Mouse (Mus musculus) Patski (cell line): ENCODE results near the gene Bicc1. TPM values are rescaled to one million over a fixed set of nuclear protein-coding genes. Genes with fewer than 3 reads are reported as not detected.
"Not testable (repeated sequence)": the region's sequence is repeated elsewhere in the genome, so short reads cannot be mapped to it uniquely, and the experiment has no call there.

Experiments
- ATAC-seq: fragments of 100-300 bp; one replicate; pipeline ENCODE4 v1.8.0; 2021
- CTCF ChIA-PET: fragments of 350-600 bp; sonication (Branson Sonifier 250); formaldehyde crosslinking; loops from one replicate; lab custom pipeline; 2022; ENCODE audit warnings: inconsistent platforms; lab: Charles Lee
- POLR2A ChIA-PET: fragments of 350-600 bp; sonication (Branson Sonifier 250); formaldehyde crosslinking; loops from one replicate; lab custom pipeline; 2022; ENCODE audit warnings: antibody characterized with exemption, inconsistent platforms; lab: Charles Lee
- DNase-seq: peaks from one replicate; pipeline ENCODE4 v3.0.0-alpha.2; 2011; ENCODE audit warnings: low read depth, low spot score
- H3K27me3 ChIP-seq: fragments of 371-371 bp; one replicate; pipeline ENCODE4 v1.5.1; 2021
- CTCF ChIP-seq: fragments of 100-300 bp; IDR thresholded peaks from one replicate; pipeline ENCODE4 v1.5.1; 2021
- in situ Hi-C: fragments of 300-500 bp; cut with MboI; formaldehyde crosslinking; loops from 3 replicates; pipeline ENCODE4 v1.11.1; 2018; ENCODE audit warnings: low pct_unique_long_range_greater_than_20kb, mixed read lengths
- polyA plus RNA-seq: library from polyadenylated mRNA; unstranded; gene quantifications from one replicate; pipeline ENCODE4 v1.2.3, GENCODE M21; 2021

Bicc1 gene
- polyA plus RNA-seq, 1 experiment from 2014 or later: 384 TPM

DNA sequence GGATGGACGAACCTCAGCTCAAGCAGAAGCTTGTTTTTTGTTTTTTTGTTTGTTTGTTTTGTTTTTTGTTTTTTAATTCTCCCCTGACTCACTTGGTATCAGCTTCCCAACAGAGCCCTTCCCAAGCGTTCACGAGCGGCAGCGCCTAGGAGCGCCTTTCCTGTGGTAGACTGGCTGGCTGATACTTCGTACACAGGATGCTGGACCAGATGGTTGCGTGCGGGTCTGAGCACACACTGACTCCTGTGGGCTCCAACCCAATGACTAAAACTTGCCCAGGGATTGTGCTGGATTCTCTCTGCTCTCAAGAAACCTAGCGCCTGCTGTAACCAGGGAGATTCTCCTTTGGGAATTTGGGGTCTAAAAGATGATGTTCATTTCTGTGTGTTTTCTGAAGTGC is 211.2 kb downstream of the Bicc1 start:
- no peak for DNase-seq
- no peak for ATAC-seq
- POLR2A ChIA-PET: interaction anchor here (1.2 kb wide), 1 partner anchor 11 kb away, joined by 3 read pairs; no protein-coding TSS in a partner anchor
- CTCF ChIA-PET: interaction anchor here (1.1 kb wide), 1 partner anchor 13 kb away, joined by 3 read pairs; no protein-coding TSS in a partner anchor
- no peaks in the 10 kb centered on the region for H3K27me3 ChIP-seq
- in situ Hi-C loops: no loop called here
- TF ChIP-seq CTCF: no peak

DNA sequence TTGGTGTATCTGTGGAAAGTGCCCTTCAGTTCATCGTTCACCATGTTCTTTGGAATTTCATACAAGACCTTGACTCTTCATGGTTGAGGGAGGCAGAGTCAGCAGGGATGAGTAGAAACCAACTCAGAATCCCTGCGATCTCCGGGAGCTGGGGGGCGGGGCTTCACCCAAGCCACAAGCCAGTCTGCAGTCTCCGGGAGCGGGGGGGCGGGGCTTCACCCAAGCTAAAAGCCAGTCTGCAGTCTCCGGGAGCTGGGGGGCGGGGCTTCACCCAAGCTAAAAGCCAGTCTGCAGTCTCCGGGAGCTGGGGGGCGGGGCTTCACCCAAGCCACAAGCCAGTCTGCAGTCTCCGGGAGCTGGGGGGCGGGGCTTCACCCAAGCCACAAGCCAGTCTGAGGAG is 213.4 kb downstream of the Bicc1 start:
- POLR2A ChIA-PET: not testable (repeated sequence)

DNA sequence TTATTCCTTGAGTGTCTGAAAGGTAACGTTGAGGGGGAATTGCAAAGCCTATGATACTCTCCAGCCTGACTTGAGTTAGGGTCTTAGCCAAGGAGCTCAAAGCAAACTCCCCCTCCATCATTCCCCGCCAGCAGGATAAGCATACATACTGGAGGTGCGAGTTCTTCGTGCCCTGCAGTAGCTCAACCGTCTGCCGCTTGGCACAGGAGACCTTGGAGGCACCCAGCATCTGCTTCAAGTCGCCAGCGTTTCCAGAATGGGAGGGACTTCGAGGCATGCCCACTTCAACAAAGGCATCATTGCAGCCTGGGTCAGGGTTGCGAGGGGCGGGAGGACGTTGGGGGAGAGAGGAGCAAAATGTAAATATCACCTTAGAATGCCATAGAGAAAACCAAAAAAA is 214.4 kb downstream of the Bicc1 start:
- ChIA-PET POLR2A (interaction anchor here (0.6 to 0.9 kb wide), 2 partner anchors 9 to 14 kb away, joined by 3 to 4 read pairs; no protein-coding TSS in a partner anchor), CTCF (interaction anchor here (1.5 kb wide), 1 partner anchor 19 kb away, joined by 3 read pairs; no protein-coding TSS in a partner anchor)
- no peak for DNase-seq
- H3K27me3 ChIP-seq: no peaks in the 10 kb centered on the region
- ATAC-seq: no peak
- in situ Hi-C loops: no loop called here
- no peak for TF ChIP-seq CTCF

More for the DNA sequence above, 213.4 kb downstream of the Bicc1 start:
- ATAC-seq, H3K27me3 ChIP-seq, in situ Hi-C loops, DNase-seq: not testable (repeated sequence)
- CTCF ChIA-PET: interaction anchor here (0.8 to 1.0 kb wide), 2 partner anchors 42 to 132 kb away, joined by 3 read pairs; no protein-coding TSS in a partner anchor

DNA sequence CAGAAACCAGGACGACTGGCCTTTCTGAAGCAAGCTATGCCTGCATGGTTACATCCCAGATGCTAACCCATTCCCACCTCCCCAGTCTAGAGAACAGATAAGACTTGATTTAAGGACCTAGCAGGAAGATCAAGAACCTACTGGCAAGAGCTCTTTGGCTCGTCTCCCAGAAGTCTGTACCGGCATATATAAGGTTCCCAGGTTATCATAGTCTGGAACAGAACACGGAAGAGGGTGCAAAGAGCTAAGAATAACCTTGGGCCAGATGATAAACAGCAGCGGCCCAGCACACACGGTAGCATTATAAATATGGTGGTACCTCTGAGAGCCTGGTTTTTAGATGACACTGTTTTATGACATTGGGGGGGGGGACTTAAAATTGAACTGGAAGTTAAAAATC is 217.9 kb downstream of the Bicc1 start:
- no peak for TF ChIP-seq CTCF
- ATAC-seq (no peak), DNase-seq (no peak)
- H3K27me3 ChIP-seq: no peaks in the 10 kb centered on the region
- ChIA-PET POLR2A (no interaction called here), CTCF (no interaction called here)
- in situ Hi-C loops: no loop called here

DNA sequence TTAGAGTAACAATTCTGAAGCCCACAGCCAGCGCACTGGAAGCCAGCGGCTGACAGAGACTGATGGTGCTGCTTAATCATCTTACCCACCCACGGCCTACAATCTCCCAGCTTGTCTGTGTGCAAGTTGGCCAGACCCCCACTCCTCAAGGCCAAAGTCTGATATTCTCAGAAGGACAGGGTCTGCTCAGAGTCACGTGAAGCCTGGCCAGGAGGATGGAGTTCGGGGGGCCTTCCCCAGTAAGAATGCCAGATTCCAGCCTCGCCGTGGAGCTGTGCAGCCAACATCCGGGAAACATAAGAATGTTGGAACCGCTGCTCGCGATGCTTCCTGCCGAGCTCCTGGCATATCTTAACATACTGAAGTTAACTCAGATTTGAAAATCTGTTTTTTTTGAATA is 219.7 kb downstream of the Bicc1 start:
- no peak for ATAC-seq
- no peaks in the 10 kb centered on the region for H3K27me3 ChIP-seq
- no peak for TF ChIP-seq CTCF
- in situ Hi-C loops: no loop called here
- DNase-seq: no peak
- CTCF ChIA-PET: interaction anchor here (1.2 kb wide), 1 partner anchor 12 kb away, joined by 3 read pairs; no protein-coding TSS in a partner anchor
- POLR2A ChIA-PET: no interaction called here

DNA sequence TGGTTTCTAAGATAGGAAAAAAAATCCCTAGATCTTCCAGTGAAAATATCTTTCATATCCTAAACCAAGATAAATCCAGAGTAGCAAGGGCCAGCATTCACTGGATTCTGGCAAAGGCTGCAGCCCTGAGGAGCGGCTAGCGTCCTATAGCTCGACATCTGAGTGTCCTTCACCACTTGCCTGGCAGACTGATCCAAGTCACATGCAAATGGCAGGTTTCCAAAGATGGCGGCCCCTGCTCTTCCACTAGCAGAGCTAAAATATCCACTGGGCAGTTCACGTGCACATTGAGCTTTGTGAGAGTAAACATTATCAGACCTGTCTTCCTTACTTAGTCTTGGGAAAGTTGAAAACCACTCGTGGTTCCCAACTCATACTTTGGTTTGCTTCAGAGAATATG is 222.1 kb downstream of the Bicc1 start:
- ATAC-seq: no peak
- H3K27me3 ChIP-seq: no peaks in the 10 kb centered on the region

DNA sequence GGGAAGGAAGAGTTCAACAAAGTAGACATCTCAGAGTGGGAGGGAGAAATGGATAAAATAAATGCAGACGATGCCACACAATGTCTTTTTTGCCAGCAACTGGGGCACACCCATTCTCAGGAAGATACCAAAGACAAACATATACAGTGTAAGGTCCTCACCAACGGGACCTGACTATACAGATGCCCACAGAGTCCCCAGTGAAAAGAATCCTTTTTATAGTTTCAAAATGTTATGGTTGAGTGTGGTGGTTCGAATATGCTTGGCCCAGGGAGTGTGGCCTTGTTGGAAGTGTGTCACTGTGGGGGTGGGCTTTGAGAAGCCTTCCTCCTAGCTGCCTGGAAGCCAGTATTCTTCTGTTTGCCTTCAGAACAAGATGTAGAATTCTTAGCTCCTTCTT is 223.5 kb downstream of the Bicc1 start:
- TF ChIP-seq CTCF: no peak
- in situ Hi-C loops: no loop called here
- no peak for ATAC-seq
- ChIA-PET CTCF (no interaction called here), POLR2A (no interaction called here)
- no peaks in the 10 kb centered on the region for H3K27me3 ChIP-seq
- DNase-seq: no peak

More for the DNA sequence above, 222.1 kb downstream of the Bicc1 start:
- POLR2A ChIA-PET: interaction anchor here (0.7 to 1.0 kb wide), 2 partner anchors 10 to 34 kb away, joined by 3 read pairs; no protein-coding TSS in a partner anchor
- CTCF ChIA-PET: interaction anchor here (0.8 kb wide), 1 partner anchor 8 kb away, joined by 3 read pairs; no protein-coding TSS in a partner anchor
- DNase-seq: no peak
- TF ChIP-seq CTCF: no peak
- in situ Hi-C loops: no loop called here

DNA sequence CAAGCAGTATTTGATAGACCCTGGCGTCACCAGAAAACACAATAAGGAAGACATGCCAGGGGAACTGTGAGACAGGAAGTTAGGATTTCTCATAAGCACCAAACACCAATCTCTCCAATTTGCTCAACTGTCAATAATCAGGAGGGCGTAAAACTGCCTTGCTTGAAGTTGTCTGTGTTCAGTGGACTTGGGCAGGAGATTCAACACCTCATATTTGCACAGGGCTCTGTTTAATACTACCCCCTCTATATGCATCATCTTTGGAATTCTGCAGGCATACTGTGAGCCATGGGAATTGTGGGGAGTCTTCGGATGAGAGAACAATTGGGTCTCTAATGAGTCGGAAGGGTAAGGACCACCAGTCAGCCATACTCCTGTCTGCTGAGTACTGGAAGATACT is 233.4 kb downstream of the Bicc1 start:
- ChIA-PET CTCF (no interaction called here), POLR2A (no interaction called here)
- no peak for DNase-seq
- ATAC-seq: no peak
- in situ Hi-C loops: no loop called here
- TF ChIP-seq CTCF: no peak
- H3K27me3 ChIP-seq: no peaks in the 10 kb centered on the region

DNA sequence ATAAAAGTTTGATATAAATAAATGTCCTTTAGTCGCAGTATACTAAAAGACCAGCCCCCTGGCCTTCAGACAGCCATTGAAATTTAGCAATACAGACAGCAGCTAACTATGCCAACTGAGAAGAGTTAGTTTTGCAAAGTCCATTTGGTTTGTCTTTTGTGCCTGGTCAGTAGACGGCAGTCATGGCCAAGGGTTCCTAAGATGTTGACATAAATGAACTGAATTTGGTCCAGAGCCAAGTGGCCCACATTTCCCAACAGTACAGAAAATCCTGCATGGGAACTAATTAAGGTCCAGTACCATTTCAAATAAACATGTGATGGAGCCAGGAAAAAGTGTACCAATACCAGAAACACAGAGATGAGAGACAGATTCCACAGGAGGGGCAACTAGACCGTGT is 235.2 kb downstream of the Bicc1 start:
- TF ChIP-seq CTCF: no peak
- in situ Hi-C loops: no loop called here
- H3K27me3 ChIP-seq: no peaks in the 10 kb centered on the region
- POLR2A ChIA-PET: no interaction called here
- ATAC-seq (no peak), DNase-seq (no peak)
- CTCF ChIA-PET: interaction anchor here (0.9 kb wide), 1 partner anchor 17 kb away, joined by 3 read pairs; no protein-coding TSS in a partner anchor

DNA sequence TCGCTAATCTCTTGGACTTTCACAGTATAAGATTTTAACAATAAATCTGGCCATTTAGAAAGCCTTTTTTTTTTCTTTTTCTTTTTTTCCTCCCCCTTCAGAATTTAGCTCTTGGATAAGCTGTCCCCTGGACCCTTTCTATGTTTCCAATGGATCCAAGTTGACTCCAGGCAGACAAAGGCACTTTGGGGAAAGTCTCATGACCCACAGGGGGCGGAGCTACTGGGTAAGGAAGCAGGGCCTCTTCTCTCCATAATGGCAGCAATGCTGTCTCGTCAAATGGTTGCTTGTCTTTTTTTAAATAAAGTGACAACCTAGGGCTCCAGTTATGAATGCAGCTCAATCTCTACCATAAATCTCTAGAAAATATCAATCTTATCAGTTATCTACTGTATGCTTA is 235.6 kb downstream of the Bicc1 start:
- DNase-seq (no peak), ATAC-seq (no peak)
- ChIA-PET CTCF (interaction anchor here (0.9 kb wide), 1 partner anchor 17 kb away, joined by 3 read pairs; no protein-coding TSS in a partner anchor), POLR2A (no interaction called here)
- no peak for TF ChIP-seq CTCF
- in situ Hi-C loops: no loop called here
- H3K27me3 ChIP-seq: no peaks in the 10 kb centered on the region

DNA sequence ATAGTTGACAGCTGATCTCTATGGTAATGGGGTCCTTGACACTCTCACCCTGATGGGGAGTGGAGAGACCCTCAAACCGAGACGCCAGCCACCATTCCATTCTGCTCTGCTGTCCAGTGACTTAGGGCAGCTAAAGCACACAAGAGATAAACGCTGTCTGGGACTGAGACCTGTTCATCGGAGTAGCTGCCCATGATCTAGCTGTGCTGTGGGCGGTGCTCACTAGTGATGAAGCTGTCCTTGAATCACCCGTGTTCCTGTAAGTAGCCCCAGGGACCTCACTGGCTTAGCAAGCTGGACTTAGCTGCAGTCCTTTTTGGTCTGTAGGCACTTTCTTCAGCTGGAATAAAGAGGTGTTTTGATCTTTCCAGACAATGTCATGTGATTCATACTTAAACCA is 238.0 kb downstream of the Bicc1 start:
- POLR2A ChIA-PET: interaction anchor here (0.6 kb wide), 1 partner anchor 19 kb away, joined by 3 read pairs; no protein-coding TSS in a partner anchor
- no peak for TF ChIP-seq CTCF
- ATAC-seq (no peak), DNase-seq (no peak)
- no peaks in the 10 kb centered on the region for H3K27me3 ChIP-seq
- CTCF ChIA-PET: interaction anchor here (1.0 kb wide), 2 partner anchors 10 to 17 kb away, joined by 3 read pairs; no protein-coding TSS in a partner anchor
- in situ Hi-C loops: no loop called here

DNA sequence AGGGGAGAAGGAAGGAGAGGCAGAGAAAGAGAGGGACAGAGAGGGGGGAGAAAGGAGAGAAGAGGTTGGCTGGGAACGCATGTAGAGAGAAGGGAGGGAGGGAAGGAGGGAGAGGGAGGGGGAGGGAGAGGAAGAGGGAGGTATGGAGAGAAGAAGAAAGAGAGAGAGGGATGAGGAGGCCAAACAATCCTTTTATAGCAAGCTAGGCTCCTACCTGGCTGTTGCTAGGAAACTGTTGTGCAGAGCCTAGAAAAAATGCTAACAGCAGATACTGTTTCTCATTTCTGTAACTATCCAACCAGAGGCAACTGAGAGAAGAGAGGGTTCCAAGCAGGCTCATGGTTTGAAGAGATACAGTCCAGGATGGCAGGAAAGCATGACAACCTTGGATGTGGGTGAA is 239.6 kb downstream of the Bicc1 start:
- no peak for ATAC-seq
- no peak for DNase-seq
- ChIA-PET CTCF (no interaction called here), POLR2A (no interaction called here)
- TF ChIP-seq CTCF: no peak
- in situ Hi-C loops: no loop called here
- H3K27me3 ChIP-seq: no peaks in the 10 kb centered on the region
